In genomic region chr2:20595000-20595399, GRCm38 (mm10) we compare ENCODE assay signal across 25 mouse cellular contexts.
"Had no signal": no experiment of that assay in that cellular context is flagged by ENCODE, and none has a peak within 500 bp of the region (broad histone marks: within the 10 kb centered on the region; RNA-seq: fewer than 3 reads in every experiment).

No protein-coding gene starts in this region.

- H3K27me3 ChIP-seq: heart, embryonic 13.5 days; heart, embryonic 15.5 days; hindbrain, embryonic 13.5 days; hindbrain, embryonic 15.5 days; limb, embryonic 13.5 days; limb, embryonic 15.5 days; liver, embryonic 12.5 days had no signal

- H3K4me3 ChIP-seq: gastrocnemius, adult 2 months; heart, adult 2 months; heart, embryonic 13.5 days; heart, embryonic 15.5 days; hindbrain, embryonic 13.5 days; hindbrain, embryonic 15.5 days; layer of hippocampus, adult 2 months; left cerebral cortex, adult 2 months; limb, embryonic 13.5 days; limb, embryonic 15.5 days; liver, embryonic 12.5 days had no signal

- ATAC-seq: hindbrain, postnatal 0 days; intestine, embryonic 16.5 days; liver, embryonic 12.5 days had no signal

- H3K4me1 ChIP-seq: hindbrain, embryonic 13.5 days; hindbrain, embryonic 15.5 days; limb, embryonic 13.5 days; limb, embryonic 15.5 days; liver, embryonic 12.5 days had no signal

- H3K9me3 ChIP-seq: heart, embryonic 13.5 days; heart, embryonic 15.5 days; hindbrain, embryonic 13.5 days; hindbrain, embryonic 15.5 days; limb, embryonic 13.5 days; limb, embryonic 15.5 days; liver, embryonic 12.5 days had no signal

- H3K9ac ChIP-seq: heart, embryonic 13.5 days; heart, embryonic 15.5 days; hindbrain, embryonic 13.5 days; hindbrain, embryonic 15.5 days; limb, embryonic 13.5 days; limb, embryonic 15.5 days; liver, embryonic 12.5 days; liver, embryonic 14.5 days had no signal

- H3K27ac ChIP-seq: gastrocnemius, adult 2 months; heart, adult 2 months; heart, embryonic 13.5 days; heart, embryonic 15.5 days; hindbrain, embryonic 13.5 days; hindbrain, embryonic 15.5 days; hindbrain, postnatal 0 days; layer of hippocampus, adult 2 months; left cerebral cortex, adult 2 months; limb, embryonic 13.5 days; limb, embryonic 15.5 days; liver, embryonic 12.5 days; liver, embryonic 14.5 days had no signal

- H3K36me3 ChIP-seq: heart, embryonic 13.5 days; heart, embryonic 15.5 days; hindbrain, embryonic 13.5 days; hindbrain, embryonic 15.5 days; limb, embryonic 13.5 days; limb, embryonic 15.5 days; liver, embryonic 12.5 days had no signal

- H3K4me2 ChIP-seq: heart, embryonic 11.5 days; heart, embryonic 13.5 days; heart, embryonic 15.5 days; hindbrain, embryonic 13.5 days; hindbrain, embryonic 15.5 days; limb, embryonic 13.5 days; limb, embryonic 15.5 days; liver, embryonic 12.5 days had no signal

- DNase-seq: gastrocnemius, adult 2 months; gastrocnemius, postnatal 14 days; gastrocnemius, postnatal 36 days; heart, adult 2 months; heart, postnatal 14 days; heart, postnatal 36 days; kidney, adult 11 months; kidney, adult 8-10 months; kidney, postnatal 10 days; kidney, postnatal 25 days; kidney, postnatal 4 days; left cerebral cortex, postnatal 4 days had no signal
